Mouse (Mus musculus): ENCODE measurements around the gene Unc93b1.

- no peak for TF ChIP-seq CTCF (IDR thresholded peaks at IDR 0.05; ENCODE audit: control insufficient read depth, insufficient read depth, insufficient replicate concordance, low read depth, low read length)
- no peak for TF ChIP-seq POLR2A (IDR thresholded peaks at IDR 0.05; ENCODE audit: control insufficient read depth, low read depth, low read length)
These were observed 35.4 kb upstream of the Unc93b1 start for GRCm38 (mm10) chr19:3899618-3900017.

Data from testis, adult 2 months (tissue).